Mouse (Mus musculus) cortical plate, adult 2 months (tissue): ENCODE measurements at regions not wholly inside any gene's neighbourhood (a gene's known extent, or its start where the extent isn't known, plus 50 kb on each side); places are given as distances from the start of the nearest gene placed in this dataset.

Experiments used
- CTCF ChIP-seq: fragments of 200-500 bp; IDR thresholded peaks from 2 replicates; pipeline ENCODE4 v1.5.1; 2011; ENCODE audit warnings: mild to moderate bottlenecking, control low read depth, low read length; ENCODE audit not compliant: insufficient read depth; ENCODE audit errors: extremely low read depth
- POLR2A ChIP-seq: fragments of 200-500 bp; IDR thresholded peaks from 2 replicates; pipeline ENCODE4 v1.6.1; 2011; ENCODE audit warnings: mild to moderate bottlenecking, low read length, control low read depth; ENCODE audit not compliant: insufficient read depth; ENCODE audit errors: extremely low read depth

GRCm38 (mm10) chr13:52428527-52428926 lies 102.6 kb downstream of the Diras2 start:
- TF ChIP-seq POLR2A (no peak), CTCF (no peak)
